Mouse (Mus musculus): ENCODE data around the gene BC052040.

Gene BC052040

GRCm38 (mm10) chr2:115699032-115699431 lies 117.5 kb downstream of the BC052040 start:
- DNase-seq (ENCODE audit: low spot score in 2 of 2), result no peak

GRCm38 (mm10) chr2:115702610-115703009 lies 121.1 kb downstream of the BC052040 start:
- DNase-seq (ENCODE audit: low spot score in 2 of 2), result no peak

- DNase-seq (ENCODE audit: low spot score in 2 of 2), result no peak
These were observed 136.0 kb downstream of the BC052040 start for GRCm38 (mm10) chr2:115717535-115717934.

GRCm38 (mm10) chr2:115717980-115718379 lies 136.5 kb downstream of the BC052040 start:
- DNase-seq (ENCODE audit: low spot score in 2 of 2), result no peak

GRCm38 (mm10) chr2:115723452-115723851 lies 141.9 kb downstream of the BC052040 start:
- no peak for DNase-seq (ENCODE audit: low spot score in 2 of 2)

- no peak for DNase-seq (ENCODE audit: low spot score in 2 of 2)
These were observed 142.7 kb downstream of the BC052040 start for GRCm38 (mm10) chr2:115724216-115724615.

- DNase-seq (ENCODE audit: low spot score in 2 of 2), result no peak
These were observed 143.2 kb downstream of the BC052040 start for GRCm38 (mm10) chr2:115724726-115725125.

GRCm38 (mm10) chr2:115725503-115725902 lies 144.0 kb downstream of the BC052040 start:
- DNase-seq (ENCODE audit: low spot score in 2 of 2), result no peak

- no peak for DNase-seq (ENCODE audit: low spot score in 2 of 2)
These were observed 144.4 kb downstream of the BC052040 start for GRCm38 (mm10) chr2:115725926-115726325.

GRCm38 (mm10) chr2:115726806-115727205 lies 145.3 kb downstream of the BC052040 start:
- no peak for DNase-seq (ENCODE audit: low spot score in 2 of 2)

GRCm38 (mm10) chr2:115728627-115729026 lies 147.1 kb downstream of the BC052040 start:
- no peak for DNase-seq (ENCODE audit: low spot score in 2 of 2)

GRCm38 (mm10) chr2:115730502-115730901 lies 149.0 kb downstream of the BC052040 start:
- no peak for DNase-seq (ENCODE audit: low spot score in 2 of 2)

GRCm38 (mm10) chr2:115731171-115731570 lies 149.7 kb downstream of the BC052040 start:
- no peak for DNase-seq (ENCODE audit: low spot score in 2 of 2)

- no peak for DNase-seq (ENCODE audit: low spot score in 2 of 2)
These were observed 151.1 kb downstream of the BC052040 start for GRCm38 (mm10) chr2:115732572-115732971.

- DNase-seq (ENCODE audit: low spot score in 2 of 2), result no peak
These were observed 151.6 kb downstream of the BC052040 start for GRCm38 (mm10) chr2:115733017-115733692.

- no peak for DNase-seq (ENCODE audit: low spot score in 2 of 2)
These were observed 153.3 kb downstream of the BC052040 start for GRCm38 (mm10) chr2:115734850-115735249.

GRCm38 (mm10) chr2:115736416-115736815 lies 154.9 kb downstream of the BC052040 start:
- DNase-seq (ENCODE audit: low spot score in 2 of 2), result no peak

- DNase-seq (ENCODE audit: low spot score in 2 of 2), result no peak
These were observed 156.4 kb downstream of the BC052040 start for GRCm38 (mm10) chr2:115737966-115738365.

GRCm38 (mm10) chr2:115742061-115742460 lies 160.5 kb downstream of the BC052040 start:
- no peak for DNase-seq (ENCODE audit: low spot score in 2 of 2)

- DNase-seq (ENCODE audit: low spot score in 2 of 2), result no peak
These were observed 166.1 kb downstream of the BC052040 start for GRCm38 (mm10) chr2:115747639-115748038.

- DNase-seq (ENCODE audit: low spot score in 2 of 2), result no peak
These were observed 169.7 kb downstream of the BC052040 start for GRCm38 (mm10) chr2:115751177-115751576.

- DNase-seq (ENCODE audit: low spot score in 2 of 2), result no peak
These were observed 176.2 kb downstream of the BC052040 start for GRCm38 (mm10) chr2:115757685-115758084.

GRCm38 (mm10) chr2:115758542-115758941 lies 177.0 kb downstream of the BC052040 start:
- DNase-seq (ENCODE audit: low spot score in 2 of 2), result no peak

All from spleen, postnatal 36 days (tissue).